Mouse (Mus musculus) kidney, adult 8-10 months (tissue): Measurements from ENCODE around the gene Nfatc2.

Experiments
- DNase-seq, 2 experiments: peaks; one replicate each; pipeline ENCODE4 v3.0.0; 2022

The Nfatc2 gene

GRCm38 (mm10) chr2:168526547-168527429, 74.7 kb downstream of the Nfatc2 start:
- DNase-seq = no peak

- DNase-seq = no peak
These were observed 75.9 kb downstream of the Nfatc2 start for GRCm38 (mm10) chr2:168525391-168526154.

- peak; percentile 96 for DNase-seq
These were observed 76.5 kb downstream of the Nfatc2 start for GRCm38 (mm10) chr2:168524905-168525381.

GRCm38 (mm10) chr2:168522247-168522646, 79.2 kb downstream of the Nfatc2 start:
- no peak for DNase-seq

- no peak for DNase-seq
These were observed 80.7 kb downstream of the Nfatc2 start for GRCm38 (mm10) chr2:168520771-168521170.

GRCm38 (mm10) chr2:168519589-168519988, 81.9 kb downstream of the Nfatc2 start:
- no peak for DNase-seq

- DNase-seq = no peak
These were observed 83.2 kb downstream of the Nfatc2 start for GRCm38 (mm10) chr2:168518256-168518659.

GRCm38 (mm10) chr2:168517774-168518173, 83.7 kb downstream of the Nfatc2 start:
- DNase-seq = no peak

- no peak for DNase-seq
These were observed 84.7 kb downstream of the Nfatc2 start for GRCm38 (mm10) chr2:168516717-168517116.

GRCm38 (mm10) chr2:168515466-168515865, 86.0 kb downstream of the Nfatc2 start:
- no peak for DNase-seq

GRCm38 (mm10) chr2:168514131-168514530, 87.3 kb downstream of the Nfatc2 start:
- DNase-seq = no peak

- no peak for DNase-seq
These were observed 89.9 kb downstream of the Nfatc2 start for GRCm38 (mm10) chr2:168511529-168511928.

- DNase-seq = no peak
These were observed 92.8 kb downstream of the Nfatc2 start for GRCm38 (mm10) chr2:168508469-168509198.

GRCm38 (mm10) chr2:168504431-168505182, 96.8 kb downstream of the Nfatc2 start:
- no peak for DNase-seq

GRCm38 (mm10) chr2:168503735-168504134, 97.7 kb downstream of the Nfatc2 start:
- DNase-seq = no peak

- no peak for DNase-seq
These were observed 100.7 kb downstream of the Nfatc2 start for GRCm38 (mm10) chr2:168500750-168501149.

- no peak for DNase-seq
These were observed 101.2 kb downstream of the Nfatc2 start for GRCm38 (mm10) chr2:168500244-168500643.

- DNase-seq = no peak
These were observed 109.7 kb downstream of the Nfatc2 start for GRCm38 (mm10) chr2:168491791-168492190.

GRCm38 (mm10) chr2:168489953-168490352, 111.5 kb downstream of the Nfatc2 start:
- no peak for DNase-seq

- DNase-seq = no peak
These were observed 113.1 kb downstream of the Nfatc2 start for GRCm38 (mm10) chr2:168488158-168488925.

- no peak for DNase-seq
These were observed 120.3 kb downstream of the Nfatc2 start for GRCm38 (mm10) chr2:168481121-168481520.
